Mouse (Mus musculus) right cerebral cortex, postnatal 25 days (tissue): ENCODE measurements around the gene Cacna1a.
A peak's percentile ranks its signal among the peaks of the same experiment; 100 is the strongest.

Experiments used
- DNase-seq: peaks from one replicate; pipeline ENCODE4 v3.0.0; 2022

The Cacna1a gene

GRCm38 (mm10) chr8:84545522-84545921 is 157.3 kb downstream of the Cacna1a start:
- no peak for DNase-seq

- no peak for DNase-seq
Observed at GRCm38 (mm10) chr8:84552457-84552856, 164.2 kb downstream of the Cacna1a start.

DNA sequence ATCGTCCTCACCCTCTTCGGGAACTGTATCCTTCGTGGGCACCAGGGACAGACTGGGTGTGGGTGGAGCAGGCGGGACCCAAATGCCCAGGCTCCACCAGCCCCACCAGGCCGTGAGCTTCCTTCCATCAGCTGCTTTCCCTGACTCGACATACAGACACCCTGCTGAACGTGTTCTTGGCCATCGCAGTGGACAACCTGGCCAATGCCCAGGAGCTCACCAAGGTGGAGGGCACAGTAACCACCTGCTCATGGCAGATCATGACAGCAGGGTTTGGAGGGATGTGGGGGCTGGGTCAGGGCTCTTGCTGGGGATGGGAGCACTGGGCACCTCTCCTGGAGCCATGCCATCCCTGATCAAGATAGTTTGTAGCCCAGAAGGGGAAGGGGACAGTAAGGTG is 164.9 kb downstream of the Cacna1a start:
- no peak for DNase-seq

DNA sequence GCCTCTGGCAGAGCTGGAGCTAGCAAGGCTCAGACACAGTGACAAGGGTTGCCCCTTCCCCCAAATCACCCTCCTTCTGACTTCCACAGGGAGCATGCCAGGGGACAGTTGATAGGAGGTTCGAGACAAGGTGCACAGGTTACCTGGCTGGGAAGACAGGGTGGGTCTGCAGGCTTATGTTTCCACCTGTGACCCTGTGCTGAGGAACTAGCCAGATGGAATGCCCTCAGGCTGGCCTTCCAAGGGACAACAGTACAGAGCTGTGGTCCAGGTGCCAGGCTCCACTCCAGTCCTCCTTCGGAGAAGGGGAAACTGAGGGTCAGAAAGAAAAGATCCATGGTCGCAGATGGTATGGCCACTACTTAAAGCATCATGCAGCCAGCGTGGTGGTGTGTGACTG is 165.4 kb downstream of the Cacna1a start:
- DNase-seq = no peak

- peak; percentile 73 for DNase-seq
Observed at GRCm38 (mm10) chr8:84554301-84555027, 166.2 kb downstream of the Cacna1a start.

GRCm38 (mm10) chr8:84555269-84555668 is 167.0 kb downstream of the Cacna1a start:
- no peak for DNase-seq

DNA sequence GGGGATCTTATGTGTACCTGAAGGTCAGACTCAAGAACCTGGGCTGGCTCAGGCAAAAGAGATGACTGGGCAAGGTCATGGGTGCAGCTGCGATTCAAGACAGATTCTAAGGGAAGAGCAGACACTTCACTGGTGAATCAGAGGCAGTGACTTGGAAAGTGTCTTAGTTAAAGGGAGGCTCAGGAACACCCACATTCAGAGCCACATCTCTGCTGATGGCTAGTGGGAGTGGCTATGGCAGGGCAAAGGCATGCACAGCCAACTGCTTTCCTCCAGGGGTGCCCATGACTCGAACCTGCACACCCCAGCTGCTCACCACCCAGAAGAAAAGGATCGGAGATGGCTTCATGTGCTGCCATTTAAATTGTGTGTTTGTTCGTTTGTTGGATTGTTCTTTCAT is 169.7 kb downstream of the Cacna1a start:
- no peak for DNase-seq

GRCm38 (mm10) chr8:84559121-84559604 is 170.9 kb downstream of the Cacna1a start:
- DNase-seq = peak; percentile 45

GRCm38 (mm10) chr8:84561698-84562097 is 173.5 kb downstream of the Cacna1a start:
- DNase-seq = no peak

GRCm38 (mm10) chr8:84564042-84564441 is 175.8 kb downstream of the Cacna1a start:
- no peak for DNase-seq

- DNase-seq = no peak
Observed at GRCm38 (mm10) chr8:84565577-84566360, 177.5 kb downstream of the Cacna1a start.

- no peak for DNase-seq
Observed at GRCm38 (mm10) chr8:84566816-84567413, 178.7 kb downstream of the Cacna1a start.

- no peak for DNase-seq
Observed at GRCm38 (mm10) chr8:84567541-84567940, 179.3 kb downstream of the Cacna1a start.

- no peak for DNase-seq
Observed at GRCm38 (mm10) chr8:84568737-84569136, 180.5 kb downstream of the Cacna1a start.

DNA sequence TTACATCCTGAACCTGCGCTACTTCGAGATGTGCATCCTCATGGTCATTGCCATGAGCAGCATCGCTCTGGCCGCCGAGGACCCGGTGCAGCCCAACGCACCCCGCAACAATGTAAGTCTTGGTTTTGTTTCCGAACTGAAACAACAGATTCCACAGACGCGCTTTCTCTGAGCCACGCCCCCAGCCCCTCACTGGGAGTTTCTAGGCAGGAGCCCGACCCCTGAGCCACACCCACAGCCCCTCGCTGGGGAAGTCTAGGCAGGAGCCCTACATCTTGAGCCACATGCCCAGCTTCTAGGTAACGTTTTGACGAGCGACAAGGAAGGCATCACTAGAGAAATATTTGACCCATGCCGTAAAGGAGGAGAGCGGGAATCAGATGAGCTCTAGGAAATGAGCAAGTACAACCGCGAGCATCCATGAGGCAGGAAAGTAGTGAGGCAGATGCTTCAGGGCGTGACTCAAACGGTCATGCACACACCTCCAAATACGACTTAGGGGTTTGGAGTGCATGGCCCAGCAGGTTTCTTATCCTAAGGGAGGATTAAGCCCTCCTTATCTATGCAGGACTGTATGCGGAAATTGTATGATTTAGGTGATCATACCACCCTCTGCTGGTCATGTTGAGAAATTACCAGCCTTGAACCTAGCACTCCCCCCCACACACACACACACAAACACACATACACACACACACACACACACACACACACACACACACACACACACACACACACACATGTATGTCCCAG is 181.9 kb downstream of the Cacna1a start:
- no peak for DNase-seq

- no peak for DNase-seq
Observed at GRCm38 (mm10) chr8:84577432-84577831, 189.2 kb downstream of the Cacna1a start.

DNA sequence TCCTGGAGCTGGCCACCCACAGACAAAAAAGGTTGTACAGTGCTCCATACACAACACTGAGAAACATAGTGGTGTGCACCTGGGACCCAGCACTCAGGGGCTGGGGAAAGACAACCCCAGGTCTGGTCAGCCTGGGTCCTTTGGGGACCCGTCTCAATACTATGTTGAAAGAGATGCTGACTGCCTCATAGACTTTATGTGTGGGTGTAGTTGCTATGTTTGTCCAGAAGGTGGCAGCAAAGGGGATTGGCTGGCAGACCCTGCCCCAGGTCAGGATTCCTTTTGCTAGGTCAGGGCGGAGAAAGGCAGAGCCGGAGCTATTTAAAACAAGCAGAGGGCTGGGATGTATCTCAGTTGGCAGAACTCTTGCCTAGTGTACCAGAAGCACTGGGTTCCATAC is 191.4 kb downstream of the Cacna1a start:
- DNase-seq = no peak

DNA sequence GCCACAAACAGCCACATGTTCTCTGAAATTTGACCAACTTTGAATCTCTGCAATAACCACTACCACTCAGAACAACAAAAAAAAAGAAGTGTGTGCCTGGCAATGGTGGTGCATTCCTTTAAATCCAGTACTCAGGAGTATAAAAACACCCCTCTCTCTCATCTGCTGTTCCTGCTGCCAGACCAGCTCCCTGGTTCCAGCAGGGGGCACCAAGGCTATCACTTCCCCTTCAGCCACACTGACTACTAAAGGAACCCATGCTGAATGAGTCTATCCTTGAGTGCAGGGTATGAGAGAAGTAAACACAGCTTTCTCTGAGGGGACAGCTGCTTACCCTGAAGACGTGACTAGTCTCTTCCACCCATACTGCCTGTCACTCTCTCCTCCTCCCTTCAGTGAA is 197.1 kb downstream of the Cacna1a start:
- no peak for DNase-seq

- DNase-seq = no peak
Observed at GRCm38 (mm10) chr8:84586221-84586620, 198.0 kb downstream of the Cacna1a start.

DNA sequence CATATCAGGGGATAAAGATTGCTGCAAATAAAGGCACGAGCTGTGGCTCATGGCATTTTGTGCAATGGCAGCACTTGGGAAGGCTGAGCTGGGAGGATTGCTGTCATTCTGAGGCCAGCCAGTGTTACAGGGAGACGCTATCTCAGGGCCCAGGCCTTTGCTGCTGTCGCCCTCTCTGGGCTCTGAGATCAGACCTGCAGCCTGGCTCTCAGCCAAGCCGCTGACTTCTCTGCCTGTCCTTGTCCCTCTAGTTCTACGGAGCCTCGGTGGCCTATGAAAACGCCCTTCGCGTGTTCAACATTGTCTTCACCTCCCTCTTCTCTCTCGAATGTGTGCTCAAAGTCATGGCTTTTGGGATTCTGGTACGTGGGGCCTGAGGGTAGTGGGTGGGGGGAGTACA is 200.3 kb downstream of the Cacna1a start:
- DNase-seq = no peak

DNA sequence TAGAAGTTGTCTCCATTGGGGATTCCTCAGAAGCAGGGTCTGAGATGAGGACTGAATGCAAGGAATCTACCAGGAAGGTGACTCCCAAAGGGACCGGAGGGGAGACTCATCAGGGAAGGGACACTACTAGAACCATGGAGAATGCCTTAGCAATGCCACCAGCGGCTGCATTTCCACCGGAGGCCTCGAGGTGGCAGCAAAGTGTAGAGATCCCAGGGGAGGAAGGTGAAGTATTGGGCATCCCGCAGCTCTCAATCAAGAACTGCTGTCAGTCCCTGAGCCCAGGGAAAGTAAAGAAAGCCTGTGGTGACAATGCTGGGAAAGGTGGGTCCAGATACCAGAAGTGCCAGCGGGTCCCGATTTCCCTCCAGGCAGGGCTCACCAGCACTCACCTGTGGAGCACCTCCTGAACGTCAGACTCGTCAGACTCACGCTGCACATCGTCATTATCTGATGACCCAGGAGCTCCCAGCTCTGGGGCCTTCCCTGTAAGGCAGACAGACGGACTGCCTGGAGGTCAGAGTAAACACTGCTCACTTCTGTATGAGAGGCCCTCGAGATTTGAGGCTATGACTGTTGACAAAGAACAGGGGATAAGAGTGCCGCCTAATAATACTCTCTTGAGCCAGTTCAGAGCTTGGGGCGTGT is 203.9 kb downstream of the Cacna1a start:
- peak; percentile 78 for DNase-seq

DNA sequence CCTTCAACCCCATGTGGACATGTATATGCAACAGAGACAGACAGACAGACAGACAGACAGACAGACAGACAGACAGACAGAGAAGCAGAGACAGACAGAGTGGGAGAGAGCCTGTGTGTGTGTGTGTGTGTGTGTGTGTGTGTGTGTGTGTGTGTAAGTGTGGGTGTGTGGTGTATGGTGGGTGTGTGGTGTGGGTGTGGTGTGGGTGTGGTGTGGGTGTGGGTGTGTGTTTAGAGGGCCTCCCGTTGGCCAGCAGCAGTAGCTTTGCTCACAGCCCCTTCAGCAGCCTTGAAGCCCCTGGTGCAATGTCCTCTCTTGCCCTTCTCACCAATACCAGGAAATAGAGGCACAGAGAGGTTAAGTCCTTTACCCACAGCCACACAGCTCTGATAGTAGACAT is 204.9 kb downstream of the Cacna1a start:
- DNase-seq = no peak
